Mouse (Mus musculus) neural tube, embryonic 13.5 days (tissue): ENCODE data around the gene Adgrd1. TPM values are rescaled to one million over a fixed set of nuclear protein-coding genes. Genes with fewer than 3 reads are reported as not detected.

Experiments
- ATAC-seq: fragments of 200-750 bp; cut with Nextera tagmentation; 2 replicates; pipeline ENCODE4 v1.8.0; 2017; ENCODE audit warnings: low read depth, mild to moderate bottlenecking, moderate TSS enrichment, moderate library complexity
- H3K27ac ChIP-seq: fragments of 300-500 bp; sonication (generic); replicated peaks from 2 replicates; pipeline ENCODE4 v1.5.1; 2015; ENCODE audit warnings: moderate library complexity, mild to moderate bottlenecking, inconsistent platforms
- H3K27me3 ChIP-seq: fragments of 300-500 bp; sonication (generic); 2 replicates; pipeline ENCODE4 v1.6.1; 2015; ENCODE audit warnings: mild to moderate bottlenecking, inconsistent platforms
- H3K36me3 ChIP-seq: fragments of 300-500 bp; sonication (generic); 2 replicates; pipeline ENCODE4 v1.6.1; 2015; ENCODE audit warnings: mild to moderate bottlenecking, inconsistent platforms
- H3K4me1 ChIP-seq: fragments of 300-500 bp; sonication (generic); replicated peaks from 2 replicates; pipeline ENCODE4 v1.6.1; 2015; ENCODE audit warnings: inconsistent platforms
- H3K4me2 ChIP-seq: fragments of 300-500 bp; sonication (generic); 2 replicates; pipeline ENCODE4 v1.6.1; 2015; ENCODE audit warnings: inconsistent platforms, mild to moderate bottlenecking, moderate library complexity
- H3K4me3 ChIP-seq: fragments of 300-500 bp; sonication (generic); 2 replicates; pipeline ENCODE4 v1.5.1; 2015; ENCODE audit warnings: mild to moderate bottlenecking, inconsistent platforms
- H3K9ac ChIP-seq: fragments of 300-500 bp; sonication (generic); 2 replicates; pipeline ENCODE4 v1.6.1; 2015; ENCODE audit warnings: moderate library complexity, mild to moderate bottlenecking, inconsistent platforms
- H3K9me3 ChIP-seq: fragments of 300-500 bp; sonication (generic); 2 replicates; pipeline ENCODE4 v1.6.1; 2016; ENCODE audit warnings: inconsistent platforms
- WGBS: fragments of 180-500 bp; shearing (Covaris S2); methylation state at CpG from one replicate; pipeline ENCODE4 v1.1.7; 2015; 5-methylcytosine and 5-hydroxymethylcytosine counted together
- polyA plus RNA-seq: library from polyadenylated mRNA; unstranded; fragments of >200 nt; fragmentation: Nextera tagmentation; extraction: Ambion mirVana; gene quantifications from 2 replicates; pipeline ENCODE4 v1.2.1, GENCODE M21; 2015

Gene Adgrd1
- polyA plus RNA-seq = 0.33 and 0.38 TPM in 2 replicates

DNA sequence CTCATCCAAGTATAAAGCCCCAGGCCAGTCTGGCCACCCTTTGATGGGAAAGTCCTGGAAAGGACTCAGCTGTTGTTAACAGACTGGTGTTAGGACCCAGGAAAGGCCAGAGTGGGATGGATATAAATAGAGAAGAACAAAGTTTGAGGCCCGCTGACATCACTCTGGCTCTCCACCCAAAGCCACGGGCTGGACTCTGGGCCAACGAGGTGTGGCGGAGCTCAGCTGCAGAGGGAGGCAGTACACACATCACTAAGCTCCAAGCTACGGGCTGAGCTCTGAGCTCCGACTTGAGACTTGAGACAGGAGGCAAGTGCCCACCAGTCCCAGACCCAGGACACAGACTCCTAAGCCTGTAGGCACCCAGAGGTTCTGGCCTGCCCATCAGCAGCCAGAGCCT is at the start of gene Adgrd1:
Gene Adgrd1 (plus strand): TSS at position 240 of the 400 bp plus-strand sequence.
- H3K9me3 ChIP-seq = no peaks in the 10 kb centered on the region

DNA sequence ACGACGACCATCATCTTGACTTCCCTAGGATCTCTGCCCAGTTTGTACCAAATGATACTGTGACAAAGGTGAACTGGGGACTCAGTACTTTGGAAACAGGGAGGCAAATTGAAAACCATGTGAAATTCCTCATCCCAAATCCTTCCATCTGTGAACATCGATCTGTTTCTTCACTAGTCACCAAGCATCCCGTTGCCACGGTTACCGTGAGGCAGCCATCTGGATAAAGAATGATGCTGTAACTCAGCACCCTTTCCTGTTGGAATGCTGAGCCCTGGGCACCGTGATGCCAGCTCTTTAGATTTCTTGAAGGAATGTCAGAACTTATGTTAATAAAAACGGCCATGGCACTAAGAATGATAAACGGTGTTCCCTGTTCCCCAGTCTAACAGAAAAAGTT is 47.2 kb upstream of the Adgrd1 start:
- H3K27me3 ChIP-seq = no peaks in the 10 kb centered on the region
- 55% methylated on average over 9 of the region's 9 CpGs for WGBS
- H3K27ac ChIP-seq = no peak overlapping the region

More for the DNA sequence above, at the start of gene Adgrd1:
- Histone ChIP-seq H3K27me3 (no peaks in the 10 kb centered on the region), H3K4me2 (no peak within 1 kb of the TSS), H3K36me3 (no peaks in the 10 kb centered on the region), H3K4me3 (no peak within 1 kb of the TSS), H3K27ac (no peak within 1 kb of the TSS), H3K4me1 (peaks cover 6% of the 10 kb centered on the region; the same call in 1 of the 2 replicates), H3K9ac (no peak within 1 kb of the TSS)
- WGBS = 75% methylated on average over 6 of the region's 6 CpGs
- ATAC-seq = no peak

DNA sequence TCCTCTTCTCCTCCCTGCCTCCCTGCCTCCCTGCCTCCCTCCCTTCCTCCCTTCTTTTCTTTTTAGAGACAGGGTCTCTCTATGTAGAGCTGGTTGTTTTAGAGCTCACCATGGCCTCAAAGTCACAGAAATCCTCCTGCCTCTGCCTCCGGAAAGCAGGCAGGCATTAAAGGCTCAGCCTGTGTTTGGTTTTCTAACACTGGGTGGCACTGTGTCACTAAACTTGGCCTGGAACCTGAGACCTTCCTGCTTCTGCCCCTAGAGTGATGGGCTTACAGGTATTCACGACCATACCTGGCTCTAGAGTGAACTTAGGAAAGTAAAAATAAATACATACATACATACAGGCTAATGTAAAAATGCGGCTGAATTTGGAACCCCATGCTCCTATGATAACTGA is 44.6 kb upstream of the Adgrd1 start:
- peaks cover 18% of the 10 kb centered on the region for H3K4me1 ChIP-seq
- H3K27ac ChIP-seq = no peak overlapping the region
- no peak overlapping the region for H3K9ac ChIP-seq
- ATAC-seq = no peak
- H3K4me2 ChIP-seq = no peak overlapping the region
- H3K27me3 ChIP-seq = no peaks in the 10 kb centered on the region
- 89% methylated on average over 3 of the region's 3 CpGs for WGBS
- no peaks in the 10 kb centered on the region for H3K9me3 ChIP-seq
- no peaks in the 10 kb centered on the region for H3K36me3 ChIP-seq
- H3K4me3 ChIP-seq = no peak overlapping the region

More for the DNA sequence above, 47.2 kb upstream of the Adgrd1 start:
- H3K4me1 ChIP-seq = peaks cover 30% of the 10 kb centered on the region
- H3K36me3 ChIP-seq = no peaks in the 10 kb centered on the region
- no peaks in the 10 kb centered on the region for H3K9me3 ChIP-seq
- no peak overlapping the region for H3K9ac ChIP-seq
- no peak for ATAC-seq
- H3K4me2 ChIP-seq = no peak overlapping the region
- H3K4me3 ChIP-seq = no peak overlapping the region

DNA sequence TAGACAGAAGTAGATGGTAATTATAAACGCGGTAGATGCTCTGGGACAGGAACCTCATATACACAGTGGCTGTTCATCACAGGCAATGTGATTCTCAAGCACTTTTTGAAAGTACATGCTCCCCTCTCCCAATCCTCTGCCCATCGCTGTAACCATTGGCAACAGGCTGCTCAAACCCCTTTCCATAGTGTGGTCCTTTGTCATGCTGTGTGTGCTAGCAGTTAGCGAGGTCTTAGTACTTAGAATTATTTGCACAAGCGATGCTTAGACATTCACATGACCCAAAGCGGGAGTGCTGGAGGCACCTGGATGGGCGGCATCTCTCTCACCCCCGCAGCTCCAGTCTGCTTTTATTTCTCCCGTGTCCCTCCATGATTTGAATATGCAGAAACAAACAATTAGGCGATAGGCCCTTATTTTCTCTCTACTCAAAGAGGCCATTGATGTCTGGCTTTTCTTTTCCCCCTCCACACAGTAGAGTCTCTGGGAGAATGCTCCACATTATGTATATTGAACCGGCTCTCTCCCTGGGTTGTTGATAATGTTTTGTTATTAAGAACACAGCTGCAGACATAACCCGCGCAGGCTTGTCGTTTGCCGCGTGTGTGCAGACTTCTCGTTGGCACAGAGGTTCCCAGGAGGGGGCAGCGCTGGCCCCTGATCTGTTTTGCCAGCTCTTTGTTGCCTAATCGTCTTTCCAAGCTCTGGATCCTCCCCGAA is 43.8 kb upstream of the Adgrd1 start:
- peak; percentile 64 for ATAC-seq
- H3K4me3 ChIP-seq = no peak overlapping the region
- no peaks in the 10 kb centered on the region for H3K27me3 ChIP-seq
- H3K9me3 ChIP-seq = no peaks in the 10 kb centered on the region
- H3K4me1 ChIP-seq = peaks cover 18% of the 10 kb centered on the region
- 13% methylated on average over 20 of the region's 20 CpGs for WGBS
- H3K4me2 ChIP-seq = peak overlapping the region; percentile 39
- H3K27ac ChIP-seq = peak overlapping the region; percentile 81
- H3K36me3 ChIP-seq = no peaks in the 10 kb centered on the region
- 0 out of 2 replicates have a peak overlapping the region, but pooled peaks have one; percentile 12 for H3K9ac ChIP-seq

DNA sequence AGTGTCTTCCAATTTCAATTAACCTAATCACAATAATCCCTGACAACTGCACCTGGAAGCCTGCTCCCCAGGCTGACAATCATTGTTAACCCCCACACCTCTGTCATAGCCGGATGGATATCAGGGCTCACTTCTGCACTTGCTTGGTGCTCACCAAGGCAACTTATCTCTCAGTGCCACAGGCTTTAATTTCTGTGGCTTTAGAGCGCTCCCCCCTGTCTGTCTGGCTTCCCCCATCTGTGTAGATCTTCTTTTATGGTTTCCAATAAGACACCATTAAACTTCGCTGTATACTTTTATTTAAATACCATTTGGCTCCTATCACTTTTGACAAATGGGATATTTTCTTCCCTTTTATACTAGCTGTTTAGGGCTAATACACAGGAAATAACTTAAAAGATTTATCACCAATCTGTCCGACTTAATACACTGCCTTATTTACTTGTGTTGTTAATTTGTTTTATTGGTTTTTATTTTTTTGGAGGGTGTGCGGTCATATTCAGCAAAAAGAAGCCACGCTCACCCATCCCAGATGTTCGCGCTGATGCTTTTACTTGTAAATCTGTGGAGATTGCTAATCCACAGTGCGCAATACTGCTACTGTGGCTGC is 41.8 kb upstream of the Adgrd1 start:
- no peak overlapping the region for H3K9ac ChIP-seq
- H3K4me3 ChIP-seq = no peak overlapping the region
- no peaks in the 10 kb centered on the region for H3K36me3 ChIP-seq
- H3K4me1 ChIP-seq = peaks cover 11% of the 10 kb centered on the region
- H3K27me3 ChIP-seq = no peaks in the 10 kb centered on the region
- ATAC-seq = no peak
- H3K4me2 ChIP-seq = no peak overlapping the region
- no peaks in the 10 kb centered on the region for H3K9me3 ChIP-seq
- 83% methylated on average over 9 of the region's 9 CpGs for WGBS
- no peak overlapping the region for H3K27ac ChIP-seq

DNA sequence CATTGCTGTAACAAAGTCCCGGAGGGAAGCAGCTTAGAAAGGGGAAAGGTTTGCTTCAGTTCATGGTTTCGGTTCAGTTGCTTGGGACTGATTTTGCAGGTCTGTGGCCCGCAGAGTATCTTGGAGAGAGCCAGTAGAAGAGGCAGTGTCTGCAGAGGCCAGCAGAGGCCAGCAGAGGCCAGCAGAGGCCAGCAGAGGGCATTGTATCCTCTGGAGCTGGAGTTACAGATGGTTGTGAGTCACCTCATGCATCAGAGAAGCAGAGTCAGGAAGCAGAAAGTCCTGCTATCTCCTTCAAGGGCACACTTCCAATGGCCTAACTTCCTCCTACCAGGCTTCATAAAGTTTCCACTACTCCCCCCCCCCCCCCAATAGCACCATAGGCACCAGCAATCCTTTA is 37.4 kb upstream of the Adgrd1 start:
- H3K27ac ChIP-seq = no peak overlapping the region
- H3K4me1 ChIP-seq = peaks cover 6% of the 10 kb centered on the region
- WGBS = 93% methylated on average over 3 of the region's 3 CpGs
- no peak overlapping the region for H3K9ac ChIP-seq
- no peaks in the 10 kb centered on the region for H3K9me3 ChIP-seq
- H3K36me3 ChIP-seq = no peaks in the 10 kb centered on the region
- no peak overlapping the region for H3K4me3 ChIP-seq
- H3K27me3 ChIP-seq = peaks cover 5% of the 10 kb centered on the region; the same call in 1 of the 2 replicates
- no peak overlapping the region for H3K4me2 ChIP-seq
- no peak for ATAC-seq

DNA sequence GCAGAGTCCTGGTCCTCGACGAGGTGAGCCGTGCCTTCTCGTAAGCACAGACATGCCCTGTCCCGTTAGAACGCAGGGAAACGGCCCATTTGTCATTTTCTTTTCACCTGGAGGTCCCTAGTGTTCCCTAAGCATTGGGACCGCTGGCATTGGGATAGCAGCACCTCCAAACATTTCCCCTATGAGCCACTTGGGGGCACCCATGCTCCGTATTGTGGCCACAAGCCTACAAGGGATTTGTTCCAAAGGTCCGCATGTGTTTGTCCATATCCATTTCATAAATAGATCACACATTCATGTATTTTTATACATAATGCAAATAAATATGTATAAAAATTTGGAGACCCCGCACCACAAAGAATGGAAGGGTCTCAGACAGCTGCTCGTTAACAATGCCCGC is 35.0 kb upstream of the Adgrd1 start:
- H3K36me3 ChIP-seq = no peaks in the 10 kb centered on the region
- no peak overlapping the region for H3K9ac ChIP-seq
- H3K4me2 ChIP-seq = no peak overlapping the region
- H3K9me3 ChIP-seq = no peaks in the 10 kb centered on the region
- no peak overlapping the region for H3K4me3 ChIP-seq
- H3K27me3 ChIP-seq = peaks cover 5% of the 10 kb centered on the region; the same call in 1 of the 2 replicates
- whole genome bisulfite sequencing = 25% methylated on average over 13 of the region's 13 CpGs
- H3K27ac ChIP-seq = no peak overlapping the region
- no peak for ATAC-seq
- peaks cover 6% of the 10 kb centered on the region for H3K4me1 ChIP-seq

DNA sequence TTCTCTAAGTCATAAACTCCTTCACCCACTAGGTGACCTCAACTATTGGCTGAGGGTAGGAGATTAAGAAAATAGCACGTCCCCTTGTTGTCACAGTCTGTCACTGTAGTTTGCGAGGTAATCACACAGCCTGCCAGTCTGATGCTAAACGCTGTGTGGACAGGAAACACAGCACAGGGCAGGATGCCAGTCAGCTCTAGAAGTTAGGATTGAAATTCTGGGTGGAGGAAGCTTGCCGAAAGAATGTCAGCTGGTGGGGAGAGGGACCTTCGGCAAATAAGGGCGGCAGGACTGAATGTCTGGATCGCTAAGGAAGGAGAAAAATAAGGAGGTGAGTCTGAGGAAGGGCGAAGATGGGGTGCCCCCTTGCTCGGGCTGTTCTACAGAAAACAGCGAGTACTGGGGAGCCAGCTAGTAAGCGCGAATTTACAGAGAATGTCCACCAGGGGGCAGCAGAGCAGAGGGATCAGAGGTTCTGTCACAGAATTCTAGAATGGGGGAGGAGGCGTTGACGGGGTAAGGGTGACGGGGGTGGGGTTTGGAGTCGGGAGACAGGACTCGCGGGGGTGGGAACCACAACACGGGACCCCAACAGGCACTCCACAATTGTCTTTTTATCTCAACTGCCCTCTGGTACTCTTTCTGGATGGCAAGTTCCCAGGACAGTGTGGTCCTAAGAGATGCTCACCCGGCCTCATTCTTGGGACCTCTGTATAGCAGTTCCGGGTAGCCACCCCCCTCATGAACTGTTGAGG is 33.3 kb upstream of the Adgrd1 start:
- 14% methylated on average over 21 of the region's 21 CpGs for WGBS
- peaks cover 6% of the 10 kb centered on the region for H3K4me1 ChIP-seq
- H3K9ac ChIP-seq = no peak overlapping the region
- H3K9me3 ChIP-seq = no peaks in the 10 kb centered on the region
- peak overlapping the region; percentile 46 for H3K4me2 ChIP-seq
- H3K27ac ChIP-seq = no peak overlapping the region
- H3K36me3 ChIP-seq = no peaks in the 10 kb centered on the region
- peaks cover 5% of the 10 kb centered on the region; the same call in 1 of the 2 replicates for H3K27me3 ChIP-seq
- H3K4me3 ChIP-seq = peak overlapping the region; percentile 14
- peak; percentile 48; the same call in 1 of the 2 replicates for ATAC-seq

DNA sequence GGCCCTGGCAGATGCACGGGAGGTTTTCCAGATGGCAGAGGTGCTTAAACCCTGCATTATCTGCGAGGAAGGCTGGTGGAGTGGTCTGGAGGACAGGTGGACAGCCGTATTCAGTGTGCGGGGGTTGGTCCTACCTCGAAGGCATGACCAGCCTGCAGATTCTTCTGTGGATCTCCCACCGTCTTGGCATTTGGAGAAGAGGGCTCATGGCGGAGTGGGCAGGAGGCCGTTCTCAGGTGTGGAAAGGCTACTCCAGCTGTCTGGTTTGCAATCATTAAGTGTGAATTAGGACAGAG is 32.8 kb upstream of the Adgrd1 start:
- Histone ChIP-seq H3K4me3 (peak overlapping the region; percentile 14; the same call in 1 of the 2 replicates), H3K27ac (no peak overlapping the region), H3K9ac (no peak overlapping the region), H3K4me2 (peak overlapping the region; percentile 46), H3K4me1 (peaks cover 6% of the 10 kb centered on the region), H3K9me3 (no peaks in the 10 kb centered on the region), H3K36me3 (no peaks in the 10 kb centered on the region), H3K27me3 (peaks cover 5% of the 10 kb centered on the region; the same call in 1 of the 2 replicates)
- WGBS = 56% methylated on average over 8 of the region's 8 CpGs
- ATAC-seq = no peak

DNA sequence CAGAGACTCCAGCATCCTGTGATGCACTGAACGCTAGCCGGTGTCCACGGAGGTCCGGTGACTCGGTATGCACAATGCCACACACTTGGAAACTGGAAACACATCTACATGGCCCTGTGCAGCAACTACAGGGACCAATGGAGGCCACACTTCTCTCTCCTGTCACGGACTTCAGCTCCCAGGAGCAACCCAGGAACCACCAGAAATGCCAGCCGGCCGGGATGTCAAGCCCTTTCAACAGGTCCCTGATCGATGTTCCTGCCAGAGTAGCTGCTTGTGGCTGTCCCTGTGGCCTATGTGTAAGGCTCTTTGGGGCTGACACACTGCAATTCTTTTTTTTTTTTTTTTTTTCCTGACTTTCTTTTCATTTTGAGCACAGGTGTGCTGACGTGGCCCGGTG is 32.4 kb upstream of the Adgrd1 start:
- Histone ChIP-seq H3K9me3 (no peaks in the 10 kb centered on the region), H3K36me3 (no peaks in the 10 kb centered on the region), H3K4me3 (no peak overlapping the region), H3K4me1 (peaks cover 6% of the 10 kb centered on the region), H3K27me3 (peaks cover 5% of the 10 kb centered on the region; the same call in 1 of the 2 replicates), H3K4me2 (no peak overlapping the region), H3K9ac (no peak overlapping the region), H3K27ac (no peak overlapping the region)
- no peak for ATAC-seq
- WGBS = 67% methylated on average over 11 of the region's 11 CpGs

DNA sequence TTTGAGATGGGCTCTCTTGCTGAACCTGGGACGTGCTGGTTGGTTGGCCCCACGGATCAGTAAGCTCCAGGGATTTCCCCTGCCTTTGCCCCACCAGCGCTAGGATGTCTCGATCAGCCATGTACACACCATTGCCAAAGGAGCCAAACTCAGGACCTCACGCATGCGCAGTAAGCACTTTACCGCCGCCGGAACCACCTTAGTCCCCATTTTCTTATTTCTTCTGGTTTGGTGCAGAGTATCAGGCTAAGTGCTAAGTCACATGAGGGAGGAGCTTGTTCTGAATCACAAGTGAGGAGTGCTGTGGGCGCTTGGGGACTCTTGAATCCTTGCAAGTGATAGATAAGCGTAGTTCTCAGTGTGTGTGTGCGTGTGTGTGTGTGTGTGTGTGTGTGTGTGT is 31.2 kb upstream of the Adgrd1 start:
- Histone ChIP-seq H3K4me1 (peaks cover 6% of the 10 kb centered on the region), H3K9me3 (no peaks in the 10 kb centered on the region), H3K9ac (no peak overlapping the region), H3K4me3 (no peak overlapping the region), H3K27me3 (peaks cover 5% of the 10 kb centered on the region; the same call in 1 of the 2 replicates), H3K4me2 (no peak overlapping the region), H3K27ac (no peak overlapping the region), H3K36me3 (no peaks in the 10 kb centered on the region)
- WGBS = 83% methylated on average over 12 of the region's 12 CpGs
- ATAC-seq = no peak

DNA sequence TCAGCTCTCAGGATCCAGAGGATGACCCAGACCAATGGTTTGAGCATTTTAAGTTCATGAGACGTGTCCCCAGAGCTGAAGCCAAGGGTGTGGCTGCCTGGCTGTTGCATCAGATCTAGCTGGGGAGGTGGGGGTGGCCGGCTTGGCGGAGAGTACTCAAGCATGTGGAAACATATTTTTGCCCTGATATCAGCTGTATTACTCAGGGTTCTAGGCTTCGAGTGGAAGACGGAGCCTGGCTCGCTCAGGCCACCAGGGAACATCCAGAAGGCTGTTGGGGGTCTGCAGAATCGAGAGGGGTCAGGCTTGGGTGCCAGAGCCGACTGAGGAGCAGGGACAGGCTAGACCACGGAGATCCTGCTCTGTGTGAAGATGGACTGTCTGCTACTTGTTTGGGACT is 30.6 kb upstream of the Adgrd1 start:
- ATAC-seq = no peak
- no peak overlapping the region for H3K4me3 ChIP-seq
- no peaks in the 10 kb centered on the region for H3K36me3 ChIP-seq
- peaks cover 6% of the 10 kb centered on the region for H3K4me1 ChIP-seq
- H3K4me2 ChIP-seq = no peak overlapping the region
- 79% methylated on average over 9 of the region's 9 CpGs for whole genome bisulfite sequencing
- no peak overlapping the region for H3K9ac ChIP-seq
- peaks cover 4% of the 10 kb centered on the region; the same call in 1 of the 2 replicates for H3K27me3 ChIP-seq
- no peak overlapping the region for H3K27ac ChIP-seq
- H3K9me3 ChIP-seq = no peaks in the 10 kb centered on the region
